Mouse (Mus musculus): Measurements from ENCODE around the gene Lpar2. TPM values are rescaled to one million over a fixed set of nuclear protein-coding genes. Genes with fewer than 3 reads are reported as not detected.
A peak's percentile ranks its signal among the peaks of the same experiment; 100 is the strongest.

Lpar2 gene
- polyA plus RNA-seq, 1 experiment from 2014 or later, result 0.24 TPM

DNA sequence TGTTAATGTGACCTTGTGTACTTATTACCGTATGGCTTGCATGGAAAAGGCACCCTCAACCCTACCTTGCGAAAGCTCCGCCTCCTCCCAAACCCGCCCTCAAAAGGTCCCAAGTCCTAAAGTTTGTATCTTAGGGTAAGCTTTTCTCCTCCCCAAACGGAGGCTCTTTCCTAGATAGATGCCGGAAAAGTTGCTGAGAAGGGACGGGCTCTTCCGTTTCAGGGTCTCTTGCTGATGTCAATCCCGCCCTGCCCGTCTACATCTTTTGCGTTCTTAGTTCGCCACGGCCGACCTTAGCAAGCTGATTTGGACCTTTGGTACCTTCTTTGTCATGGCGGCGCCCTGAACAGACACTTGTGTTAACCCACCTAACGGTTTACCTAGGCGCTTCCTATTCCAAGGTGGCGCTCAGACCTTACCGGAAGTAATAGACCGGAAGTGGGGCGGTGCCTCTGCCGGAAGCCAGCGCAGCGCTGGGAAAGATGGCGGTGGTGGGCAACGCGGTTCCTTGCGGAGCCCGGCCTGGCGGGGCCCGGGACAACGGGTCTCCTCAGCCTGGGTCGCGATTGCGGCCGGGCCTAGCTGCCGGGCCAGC is 31.4 kb upstream of the Lpar2 start, which contains the start of the genes Atp13a1 and Zfp866:
Gene Atp13a1, plus strand, starts transcription at position 391 of the 595 bp plus-strand sequence.
Gene Zfp866, minus strand, starts transcription at position 406 of the 595 bp plus-strand sequence.
- Histone ChIP-seq H3K4me2 (ENCODE audit: low read length) (peak within 1 kb of the TSS; percentile 83), H3K4me3 (ENCODE audit: control insufficient read depth in 1 of 2, insufficient read depth in 1 of 2, low read depth in 1 of 2, low read length in 2 of 2) (peak within 1 kb of the TSS; percentile 73 to 82), H3K36me3 (ENCODE audit: control insufficient read depth, insufficient read depth, low read length) (peaks cover 26% of the 10 kb centered on the region), H3K27ac (replicated peaks in 1 of 2; ENCODE audit: control insufficient read depth in 1 of 2, insufficient read depth in 1 of 2, low read depth in 2 of 2, low read length in 2 of 2) (peak within 1 kb of the TSS; percentile 85 to 86), H3K9me3 (ENCODE audit: control insufficient read depth, low read length) (no peaks in the 10 kb centered on the region), H3K27me3 (ENCODE audit: control insufficient read depth, insufficient read depth, low read length) (no peaks in the 10 kb centered on the region), H3K4me1 (ENCODE audit: control insufficient read depth in 2 of 2, insufficient read depth in 2 of 2, low read length in 2 of 2) (peaks cover 4 to 19% of the 10 kb centered on the region in 2 experiments; a peak in 3 of 4 replicates), H3K9ac (ENCODE audit: low read length) (peak within 1 kb of the TSS; percentile 90)
- peak; percentile 82 for ATAC-seq (ENCODE audit: insufficient number of reproducible peaks, insufficient read depth, low FRiP score, low read depth)
- WGBS, result under 1% methylated on average over 38 of the region's 38 CpGs

- Histone ChIP-seq H3K4me3 (ENCODE audit: control insufficient read depth in 1 of 2, insufficient read depth in 1 of 2, low read depth in 1 of 2, low read length in 2 of 2) (peak overlapping the region; percentile 73 to 82), H3K27me3 (ENCODE audit: control insufficient read depth, insufficient read depth, low read length) (no peaks in the 10 kb centered on the region), H3K36me3 (ENCODE audit: control insufficient read depth, insufficient read depth, low read length) (peaks cover 33% of the 10 kb centered on the region), H3K4me2 (ENCODE audit: low read length) (peak overlapping the region; percentile 83), H3K9ac (ENCODE audit: low read length) (peak overlapping the region; percentile 90), H3K4me1 (ENCODE audit: control insufficient read depth in 2 of 2, insufficient read depth in 2 of 2, low read length in 2 of 2) (peaks cover 4 to 19% of the 10 kb centered on the region in 2 experiments; a peak in 3 of 4 replicates), H3K27ac (replicated peaks in 1 of 2; ENCODE audit: control insufficient read depth in 1 of 2, insufficient read depth in 1 of 2, low read depth in 2 of 2, low read length in 2 of 2) (peak overlapping the region; percentile 63 to 86), H3K9me3 (ENCODE audit: control insufficient read depth, low read length) (no peaks in the 10 kb centered on the region)
- ATAC-seq (ENCODE audit: insufficient number of reproducible peaks, insufficient read depth, low FRiP score, low read depth), result peak; percentile 49; the same call in 1 of the 2 replicates
- under 1% methylated on average over 40 of the region's 48 CpGs for WGBS
These were observed 30.7 kb upstream of the Lpar2 start for GRCm38 (mm10) chr8:69791415-69792068.

DNA sequence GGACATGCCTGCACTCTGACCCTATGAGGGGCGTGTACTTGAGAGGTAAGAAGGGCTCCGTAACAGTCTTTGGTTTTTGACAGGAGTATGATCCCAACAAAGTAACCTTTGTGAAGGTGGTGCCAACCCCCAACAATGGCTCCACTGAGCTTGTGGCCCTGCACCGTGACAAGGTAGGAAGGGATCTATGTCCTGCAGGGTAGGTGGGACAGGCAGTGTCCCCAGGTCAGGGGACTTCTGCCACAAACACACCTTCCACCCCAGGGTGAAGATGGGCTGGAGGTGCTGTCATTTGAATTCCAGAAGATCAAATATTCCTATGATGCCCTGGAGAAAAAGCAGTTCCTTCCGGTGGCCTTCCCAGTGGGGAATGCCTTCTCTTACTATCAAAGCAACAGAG is 28.6 kb upstream of the Lpar2 start:
- H3K4me2 ChIP-seq (ENCODE audit: low read length), result no peak overlapping the region
- H3K27ac ChIP-seq (replicated peaks in 1 of 2; ENCODE audit: control insufficient read depth in 1 of 2, insufficient read depth in 1 of 2, low read depth in 2 of 2, low read length in 2 of 2), result no peak overlapping the region
- no peaks in the 10 kb centered on the region for H3K9me3 ChIP-seq (ENCODE audit: control insufficient read depth, low read length)
- H3K9ac ChIP-seq (ENCODE audit: low read length), result no peak overlapping the region
- H3K4me1 ChIP-seq (ENCODE audit: control insufficient read depth in 2 of 2, insufficient read depth in 2 of 2, low read length in 2 of 2), result peaks cover 4 to 19% of the 10 kb centered on the region in 2 experiments; a peak in 3 of 4 replicates
- H3K27me3 ChIP-seq (ENCODE audit: control insufficient read depth, insufficient read depth, low read length), result no peaks in the 10 kb centered on the region
- H3K36me3 ChIP-seq (ENCODE audit: control insufficient read depth, insufficient read depth, low read length), result peaks cover 54% of the 10 kb centered on the region
- 96% methylated on average over 4 of the region's 4 CpGs for WGBS
- H3K4me3 ChIP-seq (ENCODE audit: control insufficient read depth in 1 of 2, insufficient read depth in 1 of 2, low read depth in 1 of 2, low read length in 2 of 2), result no peak overlapping the region
- ATAC-seq (ENCODE audit: insufficient number of reproducible peaks, insufficient read depth, low FRiP score, low read depth), result no peak

DNA sequence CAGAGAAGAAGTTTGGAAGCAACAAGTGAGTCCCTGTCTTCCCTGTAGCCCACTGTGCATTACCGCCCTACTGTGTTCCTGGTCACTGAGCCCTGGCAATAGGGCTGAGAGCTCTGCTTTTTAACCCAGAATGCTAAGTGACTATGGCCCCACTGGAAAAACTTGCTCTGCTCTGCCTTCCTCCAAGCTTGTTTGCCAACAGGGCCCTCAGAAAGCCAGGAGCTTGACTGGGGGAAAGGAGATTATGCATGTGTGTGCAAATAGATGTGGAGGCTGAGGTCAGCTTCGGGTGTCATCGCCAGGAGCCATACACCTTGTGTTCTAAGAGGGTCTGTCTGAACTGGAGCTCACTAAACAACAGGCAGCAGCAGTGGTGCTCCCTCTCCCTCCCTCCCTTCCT is 28.1 kb upstream of the Lpar2 start:
- Histone ChIP-seq H3K4me3 (ENCODE audit: control insufficient read depth in 1 of 2, insufficient read depth in 1 of 2, low read depth in 1 of 2, low read length in 2 of 2) (no peak overlapping the region), H3K9me3 (ENCODE audit: control insufficient read depth, low read length) (no peaks in the 10 kb centered on the region), H3K9ac (ENCODE audit: low read length) (no peak overlapping the region), H3K27ac (replicated peaks in 1 of 2; ENCODE audit: control insufficient read depth in 1 of 2, insufficient read depth in 1 of 2, low read depth in 2 of 2, low read length in 2 of 2) (no peak overlapping the region), H3K4me1 (ENCODE audit: control insufficient read depth in 2 of 2, insufficient read depth in 2 of 2, low read length in 2 of 2) (peaks cover 4 to 19% of the 10 kb centered on the region in 2 experiments; a peak in 3 of 4 replicates), H3K4me2 (ENCODE audit: low read length) (no peak overlapping the region), H3K36me3 (ENCODE audit: control insufficient read depth, insufficient read depth, low read length) (peaks cover 58% of the 10 kb centered on the region), H3K27me3 (ENCODE audit: control insufficient read depth, insufficient read depth, low read length) (no peaks in the 10 kb centered on the region)
- 94% methylated on average over 3 of the region's 3 CpGs for whole genome bisulfite sequencing
- ATAC-seq (ENCODE audit: insufficient number of reproducible peaks, insufficient read depth, low FRiP score, low read depth), result no peak

- H3K4me3 ChIP-seq (ENCODE audit: control insufficient read depth in 1 of 2, insufficient read depth in 1 of 2, low read depth in 1 of 2, low read length in 2 of 2), result no peak overlapping the region
- ATAC-seq (ENCODE audit: insufficient number of reproducible peaks, insufficient read depth, low FRiP score, low read depth), result no peak
- H3K9ac ChIP-seq (ENCODE audit: low read length), result no peak overlapping the region
- H3K4me2 ChIP-seq (ENCODE audit: low read length), result no peak overlapping the region
- H3K27me3 ChIP-seq (ENCODE audit: control insufficient read depth, insufficient read depth, low read length), result no peaks in the 10 kb centered on the region
- peaks cover 66% of the 10 kb centered on the region for H3K36me3 ChIP-seq (ENCODE audit: control insufficient read depth, insufficient read depth, low read length)
- WGBS, result 97% methylated on average over 6 of the region's 6 CpGs
- H3K4me1 ChIP-seq (ENCODE audit: control insufficient read depth in 2 of 2, insufficient read depth in 2 of 2, low read length in 2 of 2), result peaks cover 4 to 17% of the 10 kb centered on the region in 2 experiments; a peak in 3 of 4 replicates
- no peaks in the 10 kb centered on the region for H3K9me3 ChIP-seq (ENCODE audit: control insufficient read depth, low read length)
- H3K27ac ChIP-seq (replicated peaks in 1 of 2; ENCODE audit: control insufficient read depth in 1 of 2, insufficient read depth in 1 of 2, low read depth in 2 of 2, low read length in 2 of 2), result no peak overlapping the region
These were observed 27.3 kb upstream of the Lpar2 start for GRCm38 (mm10) chr8:69794901-69795300.

GRCm38 (mm10) chr8:69796721-69797345 is 25.4 kb upstream of the Lpar2 start:
- ATAC-seq (ENCODE audit: insufficient number of reproducible peaks, insufficient read depth, low FRiP score, low read depth), result no peak
- H3K9ac ChIP-seq (ENCODE audit: low read length), result no peak overlapping the region
- H3K4me2 ChIP-seq (ENCODE audit: low read length), result no peak overlapping the region
- H3K4me3 ChIP-seq (ENCODE audit: control insufficient read depth in 1 of 2, insufficient read depth in 1 of 2, low read depth in 1 of 2, low read length in 2 of 2), result no peak overlapping the region
- peaks cover 2 to 13% of the 10 kb centered on the region in 2 experiments; a peak in 2 of 4 replicates for H3K4me1 ChIP-seq (ENCODE audit: control insufficient read depth in 2 of 2, insufficient read depth in 2 of 2, low read length in 2 of 2)
- 94% methylated on average over 16 of the region's 16 CpGs for WGBS
- H3K27ac ChIP-seq (replicated peaks in 1 of 2; ENCODE audit: control insufficient read depth in 1 of 2, insufficient read depth in 1 of 2, low read depth in 2 of 2, low read length in 2 of 2), result no peak overlapping the region
- no peaks in the 10 kb centered on the region for H3K27me3 ChIP-seq (ENCODE audit: control insufficient read depth, insufficient read depth, low read length)
- no peaks in the 10 kb centered on the region for H3K9me3 ChIP-seq (ENCODE audit: control insufficient read depth, low read length)
- peaks cover 86% of the 10 kb centered on the region for H3K36me3 ChIP-seq (ENCODE audit: control insufficient read depth, insufficient read depth, low read length)

DNA sequence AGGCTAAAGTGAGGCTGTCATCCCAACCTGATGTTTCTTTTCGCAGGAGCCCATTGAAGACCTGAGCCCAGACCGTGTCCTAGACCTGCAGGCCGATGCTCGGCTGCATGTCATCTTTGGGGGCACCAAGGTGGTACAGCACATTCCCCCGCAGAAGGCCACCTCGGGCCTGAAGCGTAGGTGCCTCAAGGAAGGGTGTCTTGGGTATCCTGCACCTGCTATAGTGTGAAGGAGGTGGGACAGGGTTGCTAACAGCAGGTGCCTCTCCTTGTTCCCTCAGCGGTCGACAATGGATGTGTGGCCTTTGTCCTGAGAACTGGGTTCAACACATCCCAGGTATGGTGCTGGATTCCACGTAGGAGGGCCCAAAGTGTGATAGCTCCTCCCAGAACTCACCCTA is 24.6 kb upstream of the Lpar2 start:
- WGBS, result 95% methylated on average over 10 of the region's 10 CpGs
- no peak overlapping the region for H3K4me2 ChIP-seq (ENCODE audit: low read length)
- no peak for ATAC-seq (ENCODE audit: insufficient number of reproducible peaks, insufficient read depth, low FRiP score, low read depth)

More for the DNA sequence above, 24.6 kb upstream of the Lpar2 start:
- Histone ChIP-seq H3K27ac (replicated peaks in 1 of 2; ENCODE audit: control insufficient read depth in 1 of 2, insufficient read depth in 1 of 2, low read depth in 2 of 2, low read length in 2 of 2) (no peak overlapping the region), H3K9ac (ENCODE audit: low read length) (no peak overlapping the region), H3K36me3 (ENCODE audit: control insufficient read depth, insufficient read depth, low read length) (peaks cover 94% of the 10 kb centered on the region), H3K4me3 (ENCODE audit: control insufficient read depth in 1 of 2, insufficient read depth in 1 of 2, low read depth in 1 of 2, low read length in 2 of 2) (no peak overlapping the region), H3K9me3 (ENCODE audit: control insufficient read depth, low read length) (no peaks in the 10 kb centered on the region), H3K4me1 (ENCODE audit: control insufficient read depth in 2 of 2, insufficient read depth in 2 of 2, low read length in 2 of 2) (peaks cover 0 to 5% of the 10 kb centered on the region in 2 experiments; a peak in 1 of 4 replicates), H3K27me3 (ENCODE audit: control insufficient read depth, insufficient read depth, low read length) (no peaks in the 10 kb centered on the region)

All from heart, embryonic 14.5 days (tissue).